Mouse (Mus musculus): ENCODE results near the gene Scai. TPM values are rescaled to one million over a fixed set of nuclear protein-coding genes. Genes with fewer than 3 reads are reported as not detected.
A peak's percentile ranks its signal among the peaks of the same experiment; 100 is the strongest.

Scai gene
- total and polyA plus RNA-seq, 2 experiments = 0.28 to 3.4 TPM

DNA sequence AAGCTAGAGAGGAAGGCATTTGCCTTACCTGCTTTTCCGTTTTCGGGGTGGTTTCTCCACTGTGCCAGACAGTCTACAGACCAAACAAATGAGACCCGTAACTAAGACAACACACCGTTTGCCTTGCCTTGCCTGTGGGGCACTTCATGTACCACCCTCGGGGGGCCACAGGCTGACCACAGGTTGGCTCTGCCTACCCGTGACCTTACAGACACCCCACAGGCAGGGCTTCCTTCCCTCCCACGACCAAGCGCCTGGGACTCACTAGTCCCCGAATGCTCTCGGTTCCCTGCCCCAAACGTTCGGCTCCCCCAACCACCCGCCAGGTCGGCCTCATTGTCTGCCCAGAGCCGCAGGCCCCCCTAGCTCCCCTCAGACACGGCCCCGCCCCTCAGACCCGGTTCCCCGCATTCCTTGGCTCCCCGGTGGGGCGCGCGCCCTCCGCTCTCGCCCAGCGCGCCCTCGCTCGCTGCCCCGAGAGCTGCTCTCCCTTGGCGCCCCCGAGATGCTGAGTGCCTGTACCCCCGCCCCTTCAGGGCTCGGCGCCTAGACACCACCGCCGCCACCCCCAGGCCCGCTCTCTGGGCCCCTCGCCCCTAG is 473 bp downstream of the Scai start:
- Histone ChIP-seq H3K27ac (replicated peaks; ENCODE audit: insufficient read depth, low read depth, low read length) (no peak overlapping the region), H3K9ac (ENCODE audit: low read depth, low read length) (peak overlapping the region; percentile 80), H3K36me3 (ENCODE audit: control insufficient read depth, insufficient read depth, low read length) (peaks cover 2% of the 10 kb centered on the region; the same call in 1 of the 2 replicates), H3K4me1 (ENCODE audit: control insufficient read depth, insufficient read depth, low read length) (peaks cover 3% of the 10 kb centered on the region; the same call in 1 of the 2 replicates), H3K79me2 (ENCODE audit: control insufficient read depth, insufficient read depth, low read length) (peaks cover 4% of the 10 kb centered on the region; the same call in 1 of the 2 replicates), H3K27me3 (ENCODE audit: control insufficient read depth, insufficient read depth, low read length) (no peaks in the 10 kb centered on the region), H3K4me3 (ENCODE audit: insufficient read depth, low read depth, low read length) (peak overlapping the region; percentile 82)
- 2% methylated on average over 39 of the region's 39 CpGs for WGBS
- TF ChIP-seq POLR2A (IDR thresholded peaks at IDR 0.05; ENCODE audit: extremely low read depth, insufficient read depth, low read length) = no peak
- TF ChIP-seq CTCF (IDR thresholded peaks at IDR 0.05; ENCODE audit: low read depth, low read length) = no peak
- no peak for DNase-seq (ENCODE audit: extremely low read depth, low read depth, low spot score)

DNA sequence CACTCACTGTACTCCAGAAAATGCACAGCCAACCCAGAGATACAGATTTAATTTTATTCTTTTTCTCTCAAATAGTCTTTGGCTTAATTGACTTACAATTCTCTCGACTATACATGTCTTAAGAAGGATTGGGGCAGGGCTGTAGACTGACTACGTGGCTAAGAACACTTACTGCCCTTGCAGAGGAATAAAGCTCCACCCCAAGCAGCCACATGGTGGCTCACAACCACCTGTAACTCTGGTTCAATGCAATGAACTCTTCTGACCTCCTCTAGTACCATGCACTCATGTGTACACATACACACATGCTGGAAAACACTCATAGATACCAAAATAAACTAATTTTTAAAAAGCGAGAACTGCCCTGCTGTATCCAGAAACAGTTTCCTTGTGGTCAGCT is 4.6 kb downstream of the Scai start:
- peaks cover 4% of the 10 kb centered on the region; the same call in 1 of the 2 replicates for H3K79me2 ChIP-seq (ENCODE audit: control insufficient read depth, insufficient read depth, low read length)
- TF ChIP-seq POLR2A (IDR thresholded peaks at IDR 0.05; ENCODE audit: extremely low read depth, insufficient read depth, low read length) = no peak
- TF ChIP-seq CTCF (IDR thresholded peaks at IDR 0.05; ENCODE audit: low read depth, low read length) = peak; percentile 6; the same call in 1 of the 2 replicates
- H3K27me3 ChIP-seq (ENCODE audit: control insufficient read depth, insufficient read depth, low read length) = no peaks in the 10 kb centered on the region
- DNase-seq (ENCODE audit: extremely low read depth, low read depth, low spot score) = peak; percentile 40
- no peaks in the 10 kb centered on the region for H3K36me3 ChIP-seq (ENCODE audit: control insufficient read depth, insufficient read depth, low read length)
- no peak overlapping the region for H3K9ac ChIP-seq (ENCODE audit: low read depth, low read length)
- H3K4me3 ChIP-seq (ENCODE audit: insufficient read depth, low read depth, low read length) = no peak overlapping the region
- no peak overlapping the region for H3K27ac ChIP-seq (replicated peaks; ENCODE audit: insufficient read depth, low read depth, low read length)
- 40% methylated on average over 3 of the region's 3 CpGs for WGBS
- peaks cover 3% of the 10 kb centered on the region; the same call in 1 of the 2 replicates for H3K4me1 ChIP-seq (ENCODE audit: control insufficient read depth, insufficient read depth, low read length)

DNA sequence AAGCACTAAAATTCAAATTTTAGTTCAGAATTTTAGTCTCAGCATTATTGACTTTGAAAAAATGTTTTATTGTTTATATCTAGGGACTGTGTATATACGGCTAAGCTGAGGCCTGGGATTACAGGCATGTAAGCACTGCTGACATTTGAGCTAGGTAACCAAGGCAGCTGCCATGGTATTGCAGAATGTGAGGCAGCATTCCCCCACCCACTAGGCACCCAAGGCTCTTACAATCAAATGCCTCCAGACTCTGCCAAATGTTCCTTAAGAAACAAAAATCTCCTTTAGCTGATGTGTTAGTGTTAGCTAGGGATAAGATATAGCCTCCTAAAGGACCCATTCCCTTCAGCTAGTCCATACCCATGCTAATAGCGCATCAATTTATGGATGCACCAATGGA is 6.9 kb downstream of the Scai start:
- no peaks in the 10 kb centered on the region for H3K36me3 ChIP-seq (ENCODE audit: control insufficient read depth, insufficient read depth, low read length)
- no peak overlapping the region for H3K4me3 ChIP-seq (ENCODE audit: insufficient read depth, low read depth, low read length)
- DNase-seq (ENCODE audit: extremely low read depth, low read depth, low spot score) = no peak
- H3K9ac ChIP-seq (ENCODE audit: low read depth, low read length) = no peak overlapping the region
- 99% methylated on average over 2 of the region's 2 CpGs for WGBS
- TF ChIP-seq CTCF (IDR thresholded peaks at IDR 0.05; ENCODE audit: low read depth, low read length) = no peak
- no peak for TF ChIP-seq POLR2A (IDR thresholded peaks at IDR 0.05; ENCODE audit: extremely low read depth, insufficient read depth, low read length)
- no peak overlapping the region for H3K27ac ChIP-seq (replicated peaks; ENCODE audit: insufficient read depth, low read depth, low read length)
- H3K4me1 ChIP-seq (ENCODE audit: control insufficient read depth, insufficient read depth, low read length) = no peaks in the 10 kb centered on the region
- no peaks in the 10 kb centered on the region for H3K27me3 ChIP-seq (ENCODE audit: control insufficient read depth, insufficient read depth, low read length)
- no peaks in the 10 kb centered on the region; the same call in 1 of the 2 replicates for H3K79me2 ChIP-seq (ENCODE audit: control insufficient read depth, insufficient read depth, low read length)

DNA sequence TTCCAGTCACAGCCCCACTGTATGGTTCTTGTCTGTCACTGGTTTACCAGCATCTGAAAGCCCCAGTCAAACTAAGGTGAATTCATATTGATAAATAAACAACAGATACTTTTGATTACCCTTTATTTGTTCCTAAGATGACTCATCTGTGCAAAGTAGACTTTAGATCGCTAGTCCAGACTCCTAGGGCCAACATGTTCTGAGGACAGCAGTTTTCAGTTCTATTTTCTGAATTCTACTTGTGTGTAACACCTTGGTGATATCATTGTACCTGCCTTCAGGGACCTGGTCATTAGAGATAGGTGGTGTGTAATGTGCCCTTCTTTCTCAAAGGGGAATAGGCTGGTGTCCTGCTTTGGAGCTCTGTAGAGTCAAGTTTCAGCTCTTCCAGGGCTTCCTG is 29.5 kb downstream of the Scai start:
- TF ChIP-seq CTCF (IDR thresholded peaks at IDR 0.05; ENCODE audit: low read depth, low read length) (no peak), POLR2A (IDR thresholded peaks at IDR 0.05; ENCODE audit: extremely low read depth, insufficient read depth, low read length) (no peak)
- H3K9ac ChIP-seq (ENCODE audit: low read depth, low read length) = no peak overlapping the region
- H3K79me2 ChIP-seq (ENCODE audit: control insufficient read depth, insufficient read depth, low read length) = no peaks in the 10 kb centered on the region
- no peaks in the 10 kb centered on the region for H3K27me3 ChIP-seq (ENCODE audit: control insufficient read depth, insufficient read depth, low read length)
- H3K36me3 ChIP-seq (ENCODE audit: control insufficient read depth, insufficient read depth, low read length) = no peaks in the 10 kb centered on the region
- no peaks in the 10 kb centered on the region; the same call in 1 of the 2 replicates for H3K4me1 ChIP-seq (ENCODE audit: control insufficient read depth, insufficient read depth, low read length)
- no peak overlapping the region for H3K4me3 ChIP-seq (ENCODE audit: insufficient read depth, low read depth, low read length)
- DNase-seq (ENCODE audit: extremely low read depth, low read depth, low spot score) = peak; percentile 46
- H3K27ac ChIP-seq (replicated peaks; ENCODE audit: insufficient read depth, low read depth, low read length) = no peak overlapping the region
- 22% methylated on average over 1 of the region's 1 CpGs for WGBS

DNA sequence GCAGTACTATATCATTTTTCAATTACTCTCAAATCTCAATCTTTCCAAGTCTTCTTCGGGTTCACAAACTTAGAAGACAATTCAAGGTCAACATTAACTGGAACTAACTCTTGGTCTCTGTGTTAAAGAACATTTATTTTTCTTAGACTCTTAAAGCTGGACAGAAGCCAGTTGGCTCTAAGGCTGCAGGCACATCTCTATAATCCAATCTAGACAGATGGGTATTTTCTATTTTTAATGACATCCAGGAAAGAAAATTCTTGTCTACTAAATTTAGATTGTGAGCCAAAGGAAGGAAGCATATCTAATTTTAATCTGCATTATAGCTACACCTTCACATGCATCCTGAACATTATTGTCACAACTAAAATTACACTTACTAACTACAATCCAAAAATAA is 32.6 kb downstream of the Scai start:
- Histone ChIP-seq H3K4me1 (ENCODE audit: control insufficient read depth, insufficient read depth, low read length) (no peaks in the 10 kb centered on the region; the same call in 1 of the 2 replicates), H3K27ac (replicated peaks; ENCODE audit: insufficient read depth, low read depth, low read length) (no peak overlapping the region), H3K4me3 (ENCODE audit: insufficient read depth, low read depth, low read length) (no peak overlapping the region), H3K79me2 (ENCODE audit: control insufficient read depth, insufficient read depth, low read length) (no peaks in the 10 kb centered on the region), H3K27me3 (ENCODE audit: control insufficient read depth, insufficient read depth, low read length) (no peaks in the 10 kb centered on the region), H3K9ac (ENCODE audit: low read depth, low read length) (no peak overlapping the region), H3K36me3 (ENCODE audit: control insufficient read depth, insufficient read depth, low read length) (no peaks in the 10 kb centered on the region)
- 76% methylated on average over 1 of the region's 1 CpGs for WGBS
- no peak for DNase-seq (ENCODE audit: extremely low read depth, low read depth, low spot score)
- TF ChIP-seq CTCF (IDR thresholded peaks at IDR 0.05; ENCODE audit: low read depth, low read length) = no peak

DNA sequence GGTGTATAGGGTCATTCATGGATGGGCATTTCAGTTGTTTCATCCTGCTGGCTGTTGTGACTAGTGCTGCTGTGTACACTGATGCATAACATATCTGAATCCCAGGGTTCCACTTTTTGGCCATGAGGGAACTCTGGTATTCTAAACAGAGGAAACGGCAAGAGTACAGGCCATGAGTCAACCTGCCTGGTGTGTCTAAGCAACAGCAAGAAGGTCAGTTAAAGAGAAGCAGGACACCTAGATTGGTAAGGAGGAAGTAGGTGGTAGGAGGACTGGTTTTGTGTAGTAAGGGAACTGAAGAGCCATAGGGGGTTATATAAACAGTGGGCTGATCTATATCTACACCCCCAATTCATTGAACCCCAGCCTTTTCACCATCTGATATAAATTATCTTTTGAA is 33.7 kb downstream of the Scai start:
- H3K4me3 ChIP-seq (ENCODE audit: insufficient read depth, low read depth, low read length) = no peak overlapping the region
- H3K4me1 ChIP-seq (ENCODE audit: control insufficient read depth, insufficient read depth, low read length) = no peaks in the 10 kb centered on the region; the same call in 1 of the 2 replicates
- TF ChIP-seq POLR2A (IDR thresholded peaks at IDR 0.05; ENCODE audit: extremely low read depth, insufficient read depth, low read length) (no peak), CTCF (IDR thresholded peaks at IDR 0.05; ENCODE audit: low read depth, low read length) (no peak)
- WGBS = 94% methylated on average over 1 of the region's 1 CpGs
- no peak overlapping the region for H3K9ac ChIP-seq (ENCODE audit: low read depth, low read length)
- H3K79me2 ChIP-seq (ENCODE audit: control insufficient read depth, insufficient read depth, low read length) = no peaks in the 10 kb centered on the region
- no peaks in the 10 kb centered on the region for H3K27me3 ChIP-seq (ENCODE audit: control insufficient read depth, insufficient read depth, low read length)
- no peaks in the 10 kb centered on the region for H3K36me3 ChIP-seq (ENCODE audit: control insufficient read depth, insufficient read depth, low read length)
- no peak overlapping the region for H3K27ac ChIP-seq (replicated peaks; ENCODE audit: insufficient read depth, low read depth, low read length)
- no peak for DNase-seq (ENCODE audit: extremely low read depth, low read depth, low spot score)
